Mouse (Mus musculus) A20 (cell line): ENCODE measurements around the gene Rab20.
"Not testable (repeated sequence)": the region's sequence is repeated elsewhere in the genome, so short reads cannot be mapped to it uniquely, and the experiment has no call there.

Source experiments
- DNase-seq: peaks from one replicate; pipeline ENCODE4 v3.0.0-alpha.2; 2011; ENCODE audit warnings: low read depth, low spot score

Gene Rab20

GRCm38 (mm10) chr8:11481876-11482275, 3.4 kb upstream of the Rab20 start:
- DNase-seq: no peak

GRCm38 (mm10) chr8:11479591-11479990, 1.1 kb upstream of the Rab20 start:
- no peak for DNase-seq

GRCm38 (mm10) chr8:11478807-11479527, 457 bp upstream of the Rab20 start:
- DNase-seq: no peak

GRCm38 (mm10) chr8:11477178-11477553, 1.3 kb downstream of the Rab20 start:
- no peak for DNase-seq

GRCm38 (mm10) chr8:11476338-11477177, 2.0 kb downstream of the Rab20 start:
- peak; percentile 77 for DNase-seq

GRCm38 (mm10) chr8:11475876-11476275, 2.6 kb downstream of the Rab20 start:
- DNase-seq: peak; percentile 60

- no peak for DNase-seq
These were observed 3.1 kb downstream of the Rab20 start for GRCm38 (mm10) chr8:11475397-11475796.

GRCm38 (mm10) chr8:11473072-11473471, 5.4 kb downstream of the Rab20 start:
- no peak for DNase-seq

- peak; percentile 57 for DNase-seq
These were observed 7.2 kb downstream of the Rab20 start for GRCm38 (mm10) chr8:11471309-11471708.

- no peak for DNase-seq
These were observed 7.8 kb downstream of the Rab20 start for GRCm38 (mm10) chr8:11470694-11471093.

GRCm38 (mm10) chr8:11469095-11469494, 9.4 kb downstream of the Rab20 start:
- peak; percentile 63 for DNase-seq

- not testable (repeated sequence) for DNase-seq
These were observed 12.0 kb downstream of the Rab20 start for GRCm38 (mm10) chr8:11466528-11466927.

- no peak for DNase-seq
These were observed 12.9 kb downstream of the Rab20 start for GRCm38 (mm10) chr8:11465619-11466018.

- no peak for DNase-seq
These were observed 13.9 kb downstream of the Rab20 start for GRCm38 (mm10) chr8:11464707-11464964.

- peak; percentile 89 for DNase-seq
These were observed 14.4 kb downstream of the Rab20 start for GRCm38 (mm10) chr8:11463889-11464706.

GRCm38 (mm10) chr8:11463541-11463888, 15.0 kb downstream of the Rab20 start:
- DNase-seq: peak; percentile 87

GRCm38 (mm10) chr8:11462641-11463040, 15.9 kb downstream of the Rab20 start:
- DNase-seq: no peak

GRCm38 (mm10) chr8:11461847-11462246, 16.7 kb downstream of the Rab20 start:
- no peak for DNase-seq

GRCm38 (mm10) chr8:11460934-11461333, 17.6 kb downstream of the Rab20 start:
- peak; percentile 83 for DNase-seq

GRCm38 (mm10) chr8:11459016-11459415, 19.5 kb downstream of the Rab20 start:
- DNase-seq: no peak

GRCm38 (mm10) chr8:11457981-11458836, 20.3 kb downstream of the Rab20 start:
- DNase-seq: no peak
